Mouse (Mus musculus): ENCODE data around the gene Ccdc84. TPM values are rescaled to one million over a fixed set of nuclear protein-coding genes. Genes with fewer than 3 reads are reported as not detected.

Ccdc84 gene
- total RNA-seq, 2 experiments from 2014 or later: 5.0 to 5.7 TPM

DNA sequence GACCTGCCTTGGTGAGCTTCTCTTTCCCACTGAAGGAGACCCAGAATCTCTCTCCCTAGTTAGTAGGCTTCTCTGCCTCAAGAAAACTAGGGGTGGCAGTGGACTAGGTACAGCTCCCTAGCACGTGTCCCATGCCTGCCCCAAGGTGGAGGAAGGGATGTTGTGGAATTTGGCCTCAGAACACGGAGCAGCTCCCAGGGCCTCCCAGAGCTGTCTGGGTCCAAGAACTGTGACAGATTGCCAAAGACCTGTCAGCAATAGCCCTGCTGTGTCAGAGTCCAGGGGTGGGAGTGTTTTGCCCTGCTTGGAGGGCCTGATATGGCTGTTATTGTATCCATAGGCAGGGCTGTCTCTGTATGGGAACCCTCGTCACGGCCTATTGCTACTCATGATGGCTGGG is 17.3 kb downstream of the Ccdc84 start:
- DNase-seq: peak; percentile 62
- TF ChIP-seq CTCF (IDR thresholded peaks at IDR 0.05): no peak
- intact Hi-C loops (cut with DNase I): no loop called here
- Histone ChIP-seq H3K4me3 (peak overlapping the region; percentile 87), H3K27ac (peak overlapping the region; percentile 97)

DNA sequence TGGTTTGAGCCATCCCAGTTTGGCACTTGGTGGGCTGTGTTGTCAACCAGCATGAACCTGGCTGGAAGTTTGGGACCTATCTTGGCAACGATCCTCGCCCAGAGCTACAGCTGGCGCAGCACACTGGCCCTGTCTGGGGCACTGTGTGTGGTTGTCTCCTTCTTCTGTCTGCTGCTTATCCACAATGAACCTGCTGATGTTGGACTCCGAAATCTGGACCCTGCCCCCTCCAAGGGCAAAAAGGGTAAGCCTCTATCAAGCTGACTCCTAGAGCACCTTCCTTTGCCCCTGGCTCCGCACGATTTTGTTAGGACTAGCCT is 18.6 kb downstream of the Ccdc84 start:
- intact Hi-C loops (cut with DNase I): no loop called here
- no peak for TF ChIP-seq CTCF (IDR thresholded peaks at IDR 0.05)
- Histone ChIP-seq H3K27ac (peak overlapping the region; percentile 97), H3K4me3 (peak overlapping the region; percentile 87)
- no peak for DNase-seq

DNA sequence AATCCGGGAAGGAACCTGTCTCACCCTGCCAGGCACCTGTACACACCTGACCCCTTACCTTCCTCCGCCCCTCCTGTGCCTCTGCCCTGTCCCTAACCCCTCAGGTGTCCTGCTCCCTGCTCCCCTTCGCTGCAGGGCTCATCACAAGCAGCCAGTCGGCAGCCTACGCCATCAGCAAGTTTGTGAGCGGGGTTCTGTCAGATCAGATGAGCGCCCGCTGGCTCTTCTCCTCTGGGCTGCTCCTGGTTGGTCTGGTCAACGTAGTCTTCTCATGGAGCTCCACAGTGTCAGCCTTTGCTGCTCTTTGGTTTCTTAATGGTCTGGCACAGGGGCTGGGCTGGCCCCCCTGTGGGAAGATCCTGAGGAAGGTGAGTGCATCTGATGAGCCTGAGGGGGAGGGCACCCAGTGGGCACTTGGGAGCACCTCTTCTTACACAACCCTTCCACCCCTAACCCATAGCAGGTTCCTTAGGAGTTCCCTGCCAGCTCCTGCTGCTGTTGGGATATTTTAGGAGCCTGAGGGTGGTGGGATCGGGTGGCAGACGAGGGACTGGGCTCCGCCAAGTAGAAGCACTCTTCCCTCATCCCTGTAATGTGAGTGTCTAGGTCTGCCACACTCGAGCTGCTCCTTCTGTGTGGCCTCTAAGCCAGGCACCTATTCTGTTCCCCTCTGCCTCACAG is 19.1 kb downstream of the Ccdc84 start:
- intact Hi-C loops (cut with DNase I): no loop called here
- Histone ChIP-seq H3K4me3 (peak overlapping the region; percentile 87), H3K27ac (peak overlapping the region; percentile 97)
- no peak for TF ChIP-seq CTCF (IDR thresholded peaks at IDR 0.05)
- DNase-seq: peak; percentile 83

DNA sequence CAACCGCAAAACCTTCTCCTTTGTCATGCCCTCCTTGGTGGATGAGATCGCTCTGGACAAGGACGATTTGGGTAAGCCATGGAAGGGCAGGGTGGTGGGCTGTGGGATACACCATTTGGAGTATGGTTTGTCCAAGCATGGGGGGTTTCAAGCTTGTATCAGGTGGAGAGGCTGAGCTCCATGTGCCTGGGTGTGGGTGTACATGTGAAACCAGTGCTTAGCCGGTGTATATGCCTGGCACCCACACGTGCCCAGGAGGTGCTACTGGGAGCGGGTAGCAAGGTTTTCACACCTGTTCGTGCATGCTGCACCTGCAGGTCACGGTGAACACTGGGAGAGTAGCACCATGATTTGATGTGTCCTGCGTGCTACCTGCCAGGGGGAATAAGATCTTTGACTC is 19.8 kb downstream of the Ccdc84 start:
- intact Hi-C loops (cut with DNase I): no loop called here
- no peak for TF ChIP-seq CTCF (IDR thresholded peaks at IDR 0.05)
- peak overlapping the region; percentile 87 for H3K4me3 ChIP-seq
- H3K27ac ChIP-seq: peak overlapping the region; percentile 97
- peak; percentile 64 for DNase-seq

DNA sequence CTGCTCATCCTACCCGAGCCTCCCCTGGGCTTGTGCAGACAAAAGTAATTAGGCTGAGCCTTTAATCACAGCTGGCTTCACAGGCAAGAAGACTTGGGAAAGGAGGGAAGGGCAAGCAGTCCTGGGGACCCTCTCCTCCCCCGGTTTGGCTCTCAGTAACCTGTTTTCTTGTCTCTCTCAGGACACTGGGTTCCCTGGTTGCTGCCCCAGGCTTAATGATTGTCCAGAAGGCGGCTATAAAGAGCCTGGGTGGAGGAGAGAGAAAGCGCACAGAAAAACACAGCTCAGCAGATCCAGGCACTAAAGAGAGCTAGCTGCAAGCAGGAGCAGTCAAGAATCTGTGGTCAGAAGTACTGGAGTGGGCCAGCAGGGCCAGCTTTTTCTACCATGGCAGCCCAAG is 20.3 kb downstream of the Ccdc84 start:
- H3K4me3 ChIP-seq: peak overlapping the region; percentile 87
- peak; percentile 53 for DNase-seq
- peak overlapping the region; percentile 97 for H3K27ac ChIP-seq
- peak; percentile 21; the same call in 1 of the 2 replicates for TF ChIP-seq CTCF (IDR thresholded peaks at IDR 0.05)
- intact Hi-C loops (cut with DNase I): no loop called here

DNA sequence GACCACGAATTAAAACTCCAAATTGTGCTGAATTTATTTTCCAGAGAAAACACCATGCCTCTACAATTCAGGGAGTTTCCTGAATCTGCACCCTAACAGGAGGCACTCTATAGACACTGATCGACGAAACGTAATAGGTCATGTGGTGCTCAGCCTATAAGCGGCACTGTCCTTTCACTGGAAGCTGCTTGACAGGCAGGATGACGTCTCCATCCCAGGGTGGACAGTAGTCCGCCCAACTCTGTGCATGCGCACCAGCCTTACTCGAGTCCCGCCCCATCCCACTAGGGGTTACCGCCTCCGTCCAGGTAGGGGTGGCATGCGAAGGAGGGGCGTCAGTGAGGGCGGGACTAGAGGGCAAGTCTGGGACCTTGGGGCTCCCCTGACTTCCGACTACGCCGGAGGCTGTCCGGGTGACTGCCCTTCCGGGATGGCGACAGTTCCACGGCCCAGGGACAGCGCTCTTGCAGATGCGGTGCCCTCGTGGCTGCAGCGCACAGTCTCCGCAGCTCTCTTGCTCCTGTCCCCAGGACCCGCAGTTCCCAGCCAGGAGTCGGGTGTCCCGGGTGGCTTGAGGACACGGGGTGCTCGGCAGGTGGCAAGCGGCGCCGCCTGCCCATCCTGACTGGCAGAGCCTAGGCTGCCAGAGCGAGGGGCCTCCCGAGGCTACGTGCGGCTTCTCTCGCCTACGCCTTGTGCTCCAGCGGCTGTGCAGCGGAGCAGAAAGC is 21.5 kb downstream of the Ccdc84 start, which contains the start of gene Slc37a4:
Slc37a4 (plus strand) TSS at position 169 of the 728 bp plus-strand sequence.
- TF ChIP-seq CTCF (IDR thresholded peaks at IDR 0.05): no peak
- peak within 1 kb of the TSS; percentile 97 for H3K27ac ChIP-seq
- DNase-seq: peak; percentile 97
- H3K4me3 ChIP-seq: peak within 1 kb of the TSS; percentile 87
- intact Hi-C loops (cut with DNase I): no loop called here

DNA sequence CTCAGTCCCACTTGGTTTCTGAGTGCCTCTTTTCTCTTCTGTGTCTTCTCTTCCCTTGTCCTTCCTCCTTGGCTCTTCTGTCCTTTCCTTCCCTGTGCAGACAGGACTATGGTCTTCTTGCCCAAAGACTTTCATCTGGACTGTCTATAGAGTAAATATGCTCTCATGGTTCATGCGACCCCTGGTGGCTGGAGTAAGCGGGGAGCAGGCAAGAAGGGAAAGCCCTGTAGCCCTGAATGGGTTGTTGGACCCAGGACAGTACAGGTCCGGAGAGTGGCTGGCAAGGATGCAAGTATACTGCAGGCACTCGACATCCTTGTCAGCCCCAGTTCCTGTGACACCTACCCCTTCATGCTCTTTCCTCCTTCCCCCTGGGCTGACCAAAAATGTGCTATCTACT is 26.9 kb downstream of the Ccdc84 start:
- no peak overlapping the region for H3K4me3 ChIP-seq
- H3K27ac ChIP-seq: peak overlapping the region; percentile 68
- peak; percentile 80 for DNase-seq
- TF ChIP-seq CTCF (IDR thresholded peaks at IDR 0.05): peak; percentile 87
- intact Hi-C loops (cut with DNase I): loop anchor here (5.0 kb wide), 1 partner anchor 144 kb away; no protein-coding TSS in a partner anchor

DNA sequence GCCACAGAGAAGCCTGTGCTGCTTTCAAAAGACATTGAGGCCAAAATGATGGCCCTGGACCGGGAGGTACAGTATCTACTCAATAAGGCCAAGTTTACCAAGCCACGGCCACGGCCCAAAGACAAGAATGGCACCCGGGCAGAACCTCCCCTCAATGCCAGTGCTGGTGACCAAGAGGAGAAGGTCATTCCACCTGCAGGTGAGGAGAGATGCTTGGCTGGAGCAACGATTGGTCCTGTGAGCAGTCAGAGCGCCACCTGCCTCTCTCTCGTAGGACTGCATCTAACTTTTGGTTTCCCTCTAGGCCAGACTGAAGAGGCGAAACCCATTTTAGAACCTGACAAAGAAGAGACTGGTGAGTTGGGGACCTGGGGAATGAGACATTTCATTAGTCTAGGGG is 29.1 kb downstream of the Ccdc84 start:
- Histone ChIP-seq H3K27ac (no peak overlapping the region), H3K4me3 (no peak overlapping the region)
- TF ChIP-seq CTCF (IDR thresholded peaks at IDR 0.05): peak; percentile 77
- DNase-seq: peak; percentile 48
- intact Hi-C loops (cut with DNase I): no loop called here

DNA sequence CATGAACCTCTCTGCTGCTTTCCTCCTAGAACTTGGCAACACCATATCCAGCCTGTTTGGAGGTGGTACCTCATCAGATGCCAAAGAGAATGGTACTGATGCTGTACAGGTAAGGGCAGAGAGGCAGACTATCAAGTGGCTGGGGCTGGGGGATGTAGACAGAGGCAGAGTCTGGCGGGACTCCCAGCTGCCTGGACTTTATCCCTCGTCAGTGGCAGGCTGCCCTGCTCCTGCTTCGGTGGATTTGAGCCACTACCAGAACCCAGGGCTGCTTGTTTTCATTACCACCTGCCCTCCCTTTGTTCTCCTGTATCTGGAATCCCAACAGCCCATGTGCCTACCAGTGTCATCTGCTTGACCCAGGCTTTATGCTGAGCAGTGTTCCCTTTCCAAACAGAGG is 31.1 kb downstream of the Ccdc84 start:
- no peak for TF ChIP-seq CTCF (IDR thresholded peaks at IDR 0.05)
- intact Hi-C loops (cut with DNase I): no loop called here
- DNase-seq: peak; percentile 13

DNA sequence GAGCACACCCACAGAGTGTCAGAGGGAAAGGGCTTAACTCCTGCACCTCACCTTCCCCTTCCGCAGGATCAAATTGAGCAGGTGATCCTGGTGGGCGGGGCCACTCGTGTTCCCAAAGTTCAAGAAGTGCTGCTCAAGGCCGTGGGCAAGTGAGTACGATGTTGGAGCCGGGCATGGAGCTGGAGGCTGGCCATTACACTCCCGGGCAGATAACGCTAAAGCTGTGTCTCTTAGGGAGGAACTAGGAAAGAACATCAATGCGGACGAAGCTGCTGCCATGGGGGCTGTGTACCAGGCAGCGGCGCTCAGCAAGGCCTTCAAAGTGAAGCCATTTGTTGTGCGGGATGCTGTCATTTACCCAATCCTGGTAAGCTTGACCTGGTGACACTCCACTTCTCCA is 33.8 kb downstream of the Ccdc84 start:
- no peak overlapping the region for H3K27ac ChIP-seq
- peak; percentile 6 for DNase-seq

More for the DNA sequence above, 31.1 kb downstream of the Ccdc84 start:
- H3K4me3 ChIP-seq: no peak overlapping the region
- no peak overlapping the region for H3K27ac ChIP-seq

DNA sequence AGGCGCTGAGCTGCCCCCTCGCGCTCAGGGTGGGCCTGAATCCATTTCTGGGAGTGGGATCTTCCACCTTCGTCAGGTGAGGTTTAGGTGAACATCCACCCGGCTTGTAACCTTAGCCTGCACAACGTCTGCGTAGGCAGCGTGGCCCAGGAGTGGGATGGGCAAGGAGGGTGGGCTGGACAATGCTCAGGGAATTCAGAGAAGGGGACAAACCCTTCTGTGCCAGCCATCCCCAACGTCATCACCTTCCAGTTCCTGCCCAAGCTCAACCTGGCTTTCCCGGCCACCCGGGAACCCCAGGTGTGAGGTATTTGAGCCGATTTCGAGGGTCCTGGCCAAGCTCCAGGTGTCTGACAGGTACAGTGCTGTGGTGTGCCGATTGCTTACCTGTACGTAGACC is 38.5 kb downstream of the Ccdc84 start:
- Histone ChIP-seq H3K4me3 (peak overlapping the region; percentile 79), H3K27ac (peak overlapping the region; percentile 96)
- DNase-seq: no peak
- intact Hi-C loops (cut with DNase I): no loop called here
- no peak for TF ChIP-seq CTCF (IDR thresholded peaks at IDR 0.05)

More for the DNA sequence above, 33.8 kb downstream of the Ccdc84 start:
- H3K4me3 ChIP-seq: no peak overlapping the region
- intact Hi-C loops (cut with DNase I): no loop called here
- no peak for TF ChIP-seq CTCF (IDR thresholded peaks at IDR 0.05)

DNA sequence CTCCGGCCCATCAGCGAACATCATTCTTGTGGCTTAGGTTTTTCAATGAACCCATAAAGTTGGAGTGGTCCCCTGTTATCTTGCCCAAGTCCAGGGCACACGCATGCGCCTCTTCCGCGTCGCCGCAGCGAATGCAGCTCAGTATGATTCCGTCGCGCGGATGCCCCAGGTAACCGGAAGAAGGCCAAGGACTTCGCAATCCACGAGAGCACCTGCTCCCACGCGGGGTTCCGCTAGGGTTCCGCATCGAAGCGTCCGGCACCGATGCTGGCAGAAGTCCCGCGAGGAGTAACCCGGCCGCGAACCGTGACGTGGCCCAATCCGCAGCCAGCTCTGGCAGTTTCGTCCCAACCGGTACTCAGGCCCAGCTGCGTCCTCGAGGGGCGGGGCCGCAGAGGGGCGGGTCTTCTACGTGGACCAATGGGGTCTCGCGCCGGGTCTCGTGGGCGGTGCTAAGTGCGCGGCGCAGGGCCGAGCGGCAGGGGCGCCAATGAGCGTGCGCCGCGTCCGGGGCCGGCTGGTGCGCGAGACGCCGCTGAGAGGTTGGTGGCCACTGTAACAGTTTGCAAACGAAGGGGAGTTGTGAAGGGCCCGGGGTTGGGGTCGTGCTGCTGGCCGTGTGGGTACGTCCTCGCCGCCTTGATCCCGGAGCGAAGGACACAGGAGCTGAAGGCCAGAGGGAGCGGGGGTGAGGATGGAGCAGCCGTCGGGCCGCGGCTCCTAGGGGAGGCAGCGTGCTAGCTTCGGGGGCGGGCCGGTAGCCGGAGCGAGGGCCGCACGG is 39.1 kb downstream of the Ccdc84 start, which contains the start of gene Hyou1:
Hyou1 (plus strand) TSS at position 437 of the 781 bp plus-strand sequence.
- peak; percentile 100 for DNase-seq
- TF ChIP-seq CTCF (IDR thresholded peaks at IDR 0.05): peak; percentile 48
- H3K4me3 ChIP-seq: peak within 1 kb of the TSS; percentile 79
- peak within 1 kb of the TSS; percentile 96 for H3K27ac ChIP-seq
- intact Hi-C loops (cut with DNase I): no loop called here
